Mouse (Mus musculus): Measurements from ENCODE around the gene Nfe2l3. TPM values are rescaled to one million over a fixed set of nuclear protein-coding genes. Genes with fewer than 3 reads are reported as not detected.
"Not testable (repeated sequence)": the region's sequence is repeated elsewhere in the genome, so short reads cannot be mapped to it uniquely, and the experiment has no call there.

Gene Nfe2l3
- polyA plus RNA-seq, 1 experiment from 2014 or later: 0.95 TPM

DNA sequence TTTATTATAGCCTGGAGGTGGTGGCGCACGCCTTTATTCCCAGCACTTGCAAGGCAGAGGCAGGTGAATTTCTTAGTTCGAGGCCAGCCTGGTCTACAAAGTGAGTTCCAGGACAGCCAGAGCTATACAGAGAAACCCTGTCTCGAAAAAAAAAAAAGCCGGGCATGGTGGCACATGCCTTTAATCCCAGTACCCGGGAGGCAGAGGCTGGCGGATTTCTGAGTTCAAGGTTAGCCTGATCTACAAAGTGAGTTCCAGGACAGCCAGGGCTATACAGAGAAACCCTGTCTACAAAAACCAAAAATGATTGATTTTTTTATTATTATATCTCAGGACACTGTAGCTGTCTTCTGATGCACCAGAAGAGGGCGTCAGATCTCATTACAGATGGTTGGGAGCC lies 52.1 kb downstream of the Nfe2l3 start:
- peak; percentile 33 for TF ChIP-seq CTCF (IDR thresholded peaks at IDR 0.05)
- in situ Hi-C loops (cut with MboI; ENCODE audit: low pct_unique_long_range_greater_than_20kb); H3K27me3 ChIP-seq; ATAC-seq; DNase-seq (ENCODE audit: low read depth, low spot score); CTCF ChIA-PET: not testable (repeated sequence)
- POLR2A ChIA-PET: interaction anchor here (0.7 kb wide), 1 partner anchor 25 kb away, joined by 3 read pairs; no protein-coding TSS in a partner anchor

DNA sequence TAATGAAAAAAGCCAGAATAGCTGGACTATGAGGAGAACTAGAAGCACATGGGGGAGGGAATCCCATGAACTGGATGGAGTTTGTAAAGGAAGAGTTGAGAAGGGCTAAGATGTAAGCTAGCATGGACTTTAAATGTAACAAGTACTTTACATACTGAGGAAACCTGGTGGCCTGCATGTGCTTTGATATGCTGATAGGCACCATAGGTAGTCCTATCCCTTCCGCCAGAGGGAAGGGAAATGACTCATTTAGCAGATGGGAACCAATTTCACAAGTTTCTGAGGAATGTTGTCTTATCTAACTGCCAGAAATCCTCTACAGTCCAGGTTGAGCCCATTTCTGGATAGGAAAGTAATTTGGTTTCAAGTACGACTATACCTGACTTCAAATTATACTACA lies 53.2 kb downstream of the Nfe2l3 start:
- DNase-seq (ENCODE audit: low read depth, low spot score) (no peak), ATAC-seq (no peak)
- no peaks in the 10 kb centered on the region for H3K27me3 ChIP-seq
- POLR2A ChIA-PET: interaction anchor here (0.6 to 0.7 kb wide), 2 partner anchors 130 to 710 kb away, joined by 3 to 4 read pairs; no protein-coding TSS in a partner anchor
- CTCF ChIA-PET: interaction anchor here (0.7 to 1.1 kb wide), 2 partner anchors 15 to 24 kb away, joined by 3 read pairs; no protein-coding TSS in a partner anchor
- in situ Hi-C loops (cut with MboI; ENCODE audit: low pct_unique_long_range_greater_than_20kb): no loop called here
- TF ChIP-seq CTCF (IDR thresholded peaks at IDR 0.05): no peak

DNA sequence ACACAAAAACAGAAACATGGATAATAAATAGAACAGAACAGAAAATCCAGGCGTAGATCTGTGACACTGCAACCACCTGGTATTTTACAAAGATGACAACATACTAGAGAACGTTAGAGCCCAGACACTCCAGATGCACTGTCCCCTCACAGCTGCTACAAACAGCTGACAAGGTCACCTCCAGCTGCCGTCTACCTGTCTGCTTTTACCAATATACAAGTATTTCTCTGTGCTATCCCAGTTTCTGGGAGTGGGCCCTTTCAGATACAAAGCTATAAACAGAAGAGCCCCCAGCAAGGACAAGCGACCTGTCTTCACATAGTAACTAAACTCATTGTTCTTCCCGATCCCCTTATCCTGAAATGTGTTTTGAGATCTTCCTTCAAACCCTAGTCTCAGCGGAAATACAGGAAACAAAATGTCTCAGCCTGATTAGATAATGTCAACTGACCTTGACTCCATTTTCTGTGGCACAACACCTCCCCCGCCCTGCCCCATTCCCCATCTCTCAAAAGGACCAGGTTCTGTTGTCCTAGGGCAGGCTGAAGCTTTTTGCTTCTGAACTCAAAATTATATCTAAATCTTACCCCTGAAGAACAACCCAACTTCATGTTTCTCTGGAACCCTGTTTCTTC lies 53.7 kb downstream of the Nfe2l3 start:
- POLR2A ChIA-PET: interaction anchor here (0.6 to 0.7 kb wide), 2 partner anchors 130 to 709 kb away, joined by 3 to 4 read pairs; no protein-coding TSS in a partner anchor
- CTCF ChIA-PET: interaction anchor here (0.7 to 1.1 kb wide), 2 partner anchors 14 to 23 kb away, joined by 3 read pairs; no protein-coding TSS in a partner anchor
- no peak for TF ChIP-seq CTCF (IDR thresholded peaks at IDR 0.05)
- DNase-seq (ENCODE audit: low read depth, low spot score) (no peak), ATAC-seq (no peak)
- in situ Hi-C loops (cut with MboI; ENCODE audit: low pct_unique_long_range_greater_than_20kb): no loop called here
- H3K27me3 ChIP-seq: no peaks in the 10 kb centered on the region

DNA sequence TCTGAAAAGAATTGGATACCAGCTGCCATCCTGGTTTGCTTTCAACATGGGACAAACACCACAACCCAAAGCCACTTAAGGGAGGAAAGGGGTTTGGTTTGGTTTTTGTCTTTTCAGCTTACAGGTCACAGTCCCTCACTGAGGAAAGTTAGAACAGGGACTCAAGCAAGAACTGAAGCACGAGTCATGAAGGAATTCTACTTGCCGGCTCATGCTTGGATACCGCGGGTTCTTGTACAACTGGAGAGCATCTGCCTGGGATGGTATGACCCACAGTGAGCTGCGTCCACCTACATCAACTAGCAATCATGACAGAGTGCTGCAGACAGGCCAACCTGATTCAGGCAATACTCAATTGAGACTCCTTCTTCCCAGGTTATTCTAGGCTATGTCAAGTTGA lies 54.3 kb downstream of the Nfe2l3 start:
- in situ Hi-C loops (cut with MboI; ENCODE audit: low pct_unique_long_range_greater_than_20kb): no loop called here
- ChIA-PET CTCF (interaction anchor here (1.1 kb wide), 1 partner anchor 13 kb away, joined by 3 read pairs; no protein-coding TSS in a partner anchor), POLR2A (interaction anchor here (0.9 kb wide), 1 partner anchor 18 kb away, joined by 3 read pairs; no protein-coding TSS in a partner anchor)
- DNase-seq (ENCODE audit: low read depth, low spot score): no peak
- H3K27me3 ChIP-seq: no peaks in the 10 kb centered on the region
- TF ChIP-seq CTCF (IDR thresholded peaks at IDR 0.05): no peak
- ATAC-seq: no peak

DNA sequence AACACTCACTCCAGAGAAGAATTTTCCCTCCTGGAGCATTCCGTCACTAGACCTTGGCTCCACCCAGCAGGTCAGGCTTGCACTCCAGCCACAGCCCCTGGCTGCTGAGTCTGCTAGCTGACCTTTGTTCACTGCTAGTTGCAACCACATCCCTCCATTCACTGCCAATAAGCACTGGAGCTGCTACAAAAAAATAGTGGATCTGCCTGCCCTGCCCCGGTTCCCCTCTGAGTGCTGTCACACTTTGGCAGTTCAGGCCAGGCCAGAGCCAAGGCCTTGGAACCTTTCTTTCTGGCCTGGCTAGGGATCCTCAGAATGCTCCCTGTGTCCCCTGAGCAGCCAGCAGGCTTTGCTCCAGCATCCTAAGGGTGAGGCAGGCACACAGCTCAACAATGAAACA lies 57.3 kb downstream of the Nfe2l3 start:
- ATAC-seq: no peak
- ChIA-PET CTCF (no interaction called here), POLR2A (interaction anchor here (0.7 kb wide), 1 partner anchor 70 kb away, joined by 7 read pairs; no protein-coding TSS in a partner anchor)
- no peak for TF ChIP-seq CTCF (IDR thresholded peaks at IDR 0.05)
- H3K27me3 ChIP-seq: no peaks in the 10 kb centered on the region
- in situ Hi-C loops (cut with MboI; ENCODE audit: low pct_unique_long_range_greater_than_20kb): no loop called here
- DNase-seq (ENCODE audit: low read depth, low spot score): no peak

DNA sequence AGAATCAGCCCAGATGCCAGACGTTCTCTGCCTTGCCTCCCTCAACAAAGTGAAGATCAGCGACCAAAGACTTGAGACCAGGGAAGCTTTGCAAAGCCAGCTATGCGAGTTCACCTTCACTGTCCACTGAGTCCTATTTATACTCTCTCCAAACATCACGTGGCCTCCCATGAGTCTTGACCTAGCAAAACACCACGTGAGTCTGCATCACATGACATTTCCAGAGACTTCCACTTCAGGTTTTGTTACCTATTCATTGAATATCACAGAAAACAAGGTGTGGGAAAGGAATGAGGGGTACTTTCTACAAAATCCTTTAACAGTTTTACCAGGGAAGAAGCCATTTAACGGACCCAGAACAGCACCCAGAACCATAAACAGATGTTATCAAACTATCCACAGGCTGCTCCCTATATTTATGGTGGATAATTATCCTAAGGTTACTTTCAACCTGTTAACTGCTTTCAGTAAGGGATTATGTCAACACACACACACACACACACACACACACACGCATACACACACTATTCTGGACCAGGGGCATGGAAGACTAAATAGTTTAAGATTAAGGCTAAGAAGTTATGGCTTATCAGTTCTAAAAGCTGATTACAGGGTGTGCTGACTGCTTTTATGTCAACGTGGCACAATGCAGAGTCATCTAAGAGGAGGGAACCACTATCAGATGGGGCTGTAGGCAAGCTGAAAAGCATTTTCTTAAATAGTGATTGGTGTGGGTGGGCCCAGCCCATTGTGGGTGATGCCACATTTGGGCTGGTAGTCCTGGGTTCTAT lies 65.0 kb downstream of the Nfe2l3 start:
- in situ Hi-C loops (cut with MboI; ENCODE audit: low pct_unique_long_range_greater_than_20kb): no loop called here
- no peak for TF ChIP-seq CTCF (IDR thresholded peaks at IDR 0.05)
- ChIA-PET CTCF (interaction anchor here (1.2 kb wide), 1 partner anchor 10 kb away, joined by 4 read pairs; no protein-coding TSS in a partner anchor), POLR2A (no interaction called here)
- no peaks in the 10 kb centered on the region for H3K27me3 ChIP-seq
- ATAC-seq (no peak), DNase-seq (ENCODE audit: low read depth, low spot score) (no peak)

DNA sequence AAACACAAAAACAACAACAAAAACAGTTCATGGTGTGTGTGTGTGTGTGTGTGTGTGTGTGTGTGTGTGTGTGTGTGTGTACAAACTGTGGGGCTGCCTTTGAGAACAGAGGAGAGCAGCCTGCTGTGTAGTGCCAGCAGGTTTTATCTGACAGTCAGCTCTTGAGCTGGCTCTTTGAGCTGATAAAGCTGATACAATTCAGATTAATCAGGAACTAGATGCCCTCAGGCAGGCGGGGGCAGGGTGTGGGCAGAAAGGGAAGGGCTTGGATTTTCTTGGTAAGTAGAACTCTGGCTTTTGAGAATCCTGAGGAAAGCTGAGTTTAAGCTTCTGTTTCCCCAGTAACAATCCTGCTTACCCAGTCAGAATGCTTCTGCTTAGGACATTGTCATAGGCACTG lies 73.2 kb downstream of the Nfe2l3 start:
- CTCF ChIA-PET: no interaction called here
- no peaks in the 10 kb centered on the region for H3K27me3 ChIP-seq
- POLR2A ChIA-PET: no interaction called here
- no peak for TF ChIP-seq CTCF (IDR thresholded peaks at IDR 0.05)
- in situ Hi-C loops (cut with MboI; ENCODE audit: low pct_unique_long_range_greater_than_20kb): no loop called here
- ATAC-seq (no peak), DNase-seq (ENCODE audit: low read depth, low spot score) (no peak)

DNA sequence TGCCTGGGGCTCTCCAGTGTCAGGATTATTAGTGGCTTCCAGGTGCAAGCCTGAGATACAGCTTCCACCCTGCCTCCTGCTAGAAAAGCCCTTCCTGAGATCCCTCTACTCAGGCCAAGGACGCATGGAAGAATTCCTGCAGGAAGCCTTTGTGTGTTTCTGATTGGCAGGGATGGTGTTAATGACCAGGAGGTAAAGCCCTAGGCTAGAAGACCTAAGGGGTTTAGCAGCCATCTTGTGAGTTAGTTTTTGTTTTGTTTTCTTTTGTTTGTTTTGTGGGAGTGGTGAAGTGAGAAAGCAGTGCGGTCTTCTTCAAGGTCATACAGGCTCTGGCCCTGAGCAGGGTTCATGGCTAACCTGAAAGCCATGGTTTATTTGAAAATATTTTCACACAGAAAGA lies 75.1 kb downstream of the Nfe2l3 start:
- no peak for TF ChIP-seq CTCF (IDR thresholded peaks at IDR 0.05)
- CTCF ChIA-PET: no interaction called here
- DNase-seq (ENCODE audit: low read depth, low spot score) (no peak), ATAC-seq (no peak)
- in situ Hi-C loops (cut with MboI; ENCODE audit: low pct_unique_long_range_greater_than_20kb): no loop called here
- H3K27me3 ChIP-seq: no peaks in the 10 kb centered on the region
- POLR2A ChIA-PET: no interaction called here

Other genes starting within 250 kb of the Nfe2l3 start
- gene Hnrnpa2b1, start 37.2 kb downstream of the Nfe2l3 start, polyA plus RNA-seq (2021): 1,173 TPM
- 156 TPM for gene Cbx3, start 37.7 kb downstream of the Nfe2l3 start, polyA plus RNA-seq (2021)
- gene Snx10, start 91.2 kb downstream of the Nfe2l3 start, polyA plus RNA-seq (2021): 15.8 TPM